Mouse (Mus musculus): ENCODE results near the gene Rnaseh2c.

DNA sequence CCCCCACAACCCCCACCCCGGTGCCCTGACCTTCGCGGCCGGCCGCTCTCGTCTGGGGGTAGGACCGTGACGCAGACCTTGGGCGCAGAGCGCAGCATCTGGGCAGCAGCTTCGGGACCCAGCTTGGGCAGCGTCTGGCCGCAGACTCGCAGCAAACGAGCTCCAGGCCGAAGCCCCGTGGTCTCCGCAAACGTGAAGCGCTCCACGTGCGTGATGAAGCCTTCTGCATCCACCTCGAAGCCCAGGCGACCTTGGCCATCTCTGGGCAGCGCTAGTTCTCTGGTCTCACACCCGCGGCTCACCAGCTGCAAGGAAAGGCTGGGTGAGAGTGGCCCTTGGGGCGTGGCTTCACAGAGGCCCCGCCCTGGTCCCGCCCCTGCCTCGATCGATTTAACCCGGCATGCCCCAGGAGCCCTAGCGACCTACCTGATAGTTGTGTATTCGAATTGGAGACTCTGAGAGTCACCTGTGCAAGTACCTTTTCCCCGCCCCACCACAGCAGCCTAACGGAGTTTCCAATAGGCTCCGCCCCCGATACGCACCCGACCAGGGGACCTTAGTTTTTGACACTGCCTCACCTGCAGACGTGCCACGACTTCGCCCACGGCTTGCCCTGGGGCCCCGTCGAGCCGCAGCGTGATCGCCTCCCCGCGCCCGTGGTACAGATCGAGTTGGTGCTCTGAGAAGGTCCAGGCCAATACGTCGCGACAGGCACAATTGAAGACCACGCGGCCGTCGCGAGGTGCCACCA lies 52.5 kb downstream of the Rnaseh2c start:
- TF ChIP-seq GATA1 (IDR thresholded peaks at IDR 0.05; ENCODE audit: low read length): no peak
- no peak for TF ChIP-seq TAL1 (IDR thresholded peaks at IDR 0.05; ENCODE audit: low read length)
